Mouse (Mus musculus) kidney, postnatal 4 days (tissue): Measurements from ENCODE around the gene Glrx5.

ENCODE experiments used
- DNase-seq, 2 experiments: peaks; one replicate each; pipeline ENCODE4 v3.0.0; 2021; ENCODE audit warnings: mixed read lengths in 2 of 2

Gene Glrx5

GRCm38 (mm10) chr12:105004956-105005714 is 27.4 kb upstream of the Glrx5 start:
- no peak for DNase-seq

DNA sequence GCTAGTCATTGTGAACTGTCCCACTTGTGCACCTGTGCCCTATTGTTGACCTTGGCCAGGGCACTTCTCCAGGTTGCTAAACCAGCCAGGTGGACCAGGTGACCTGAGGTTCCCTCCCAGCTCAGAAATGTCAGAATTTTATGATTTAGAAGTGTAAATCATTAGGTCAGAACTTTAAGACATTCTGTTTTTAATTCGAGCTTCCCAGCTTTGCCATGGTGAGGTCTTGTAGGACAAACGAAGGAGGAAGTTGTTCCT is 26.8 kb upstream of the Glrx5 start:
- no peak for DNase-seq

DNA sequence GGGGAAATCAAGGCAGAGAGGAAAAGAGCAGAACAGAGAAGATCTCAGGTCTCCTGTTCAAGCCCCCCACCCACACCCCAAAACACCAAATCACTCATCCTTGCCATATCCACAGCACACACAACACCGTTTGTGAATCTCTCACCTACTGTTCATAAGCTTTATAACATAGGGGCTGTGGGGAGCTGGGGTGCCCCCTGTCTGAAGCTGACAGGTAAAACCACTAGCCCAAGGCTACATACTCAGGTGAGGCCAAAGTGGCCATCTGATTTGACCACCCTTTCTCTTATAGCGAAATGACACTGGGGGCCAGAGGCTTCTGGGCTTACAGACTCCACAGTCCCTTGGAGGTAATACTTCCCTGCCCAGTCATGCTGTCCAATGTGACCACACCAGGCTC is 24.3 kb upstream of the Glrx5 start:
- DNase-seq = no peak

DNA sequence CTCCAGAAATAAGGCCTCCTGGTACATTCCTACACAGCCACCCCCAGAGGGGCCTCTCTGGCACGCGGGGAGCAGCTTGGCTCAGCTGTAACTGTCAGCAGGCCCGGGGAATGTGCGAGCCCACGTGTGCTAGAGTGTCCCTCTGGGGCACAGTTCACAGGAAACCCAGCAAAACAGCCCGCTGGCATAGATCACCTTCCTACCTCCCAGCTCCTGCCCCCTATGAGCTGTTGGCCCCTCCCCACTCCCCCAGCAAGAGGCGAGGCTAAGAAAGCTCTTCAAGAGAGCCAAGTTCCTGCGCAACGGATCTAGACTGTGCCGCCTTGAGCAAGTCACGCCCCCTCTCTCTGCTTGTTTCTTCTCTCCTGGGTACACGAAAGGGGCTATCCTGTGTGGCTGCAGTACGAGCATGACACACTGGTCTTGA is 23.7 kb upstream of the Glrx5 start:
- peak; percentile 67 to 81 for DNase-seq

GRCm38 (mm10) chr12:105009370-105010212 is 22.9 kb upstream of the Glrx5 start, which contains the start of gene Syne3:
Gene Syne3 (minus strand): TSS chr12:105009809.
- DNase-seq = peak; percentile 82 to 89

DNA sequence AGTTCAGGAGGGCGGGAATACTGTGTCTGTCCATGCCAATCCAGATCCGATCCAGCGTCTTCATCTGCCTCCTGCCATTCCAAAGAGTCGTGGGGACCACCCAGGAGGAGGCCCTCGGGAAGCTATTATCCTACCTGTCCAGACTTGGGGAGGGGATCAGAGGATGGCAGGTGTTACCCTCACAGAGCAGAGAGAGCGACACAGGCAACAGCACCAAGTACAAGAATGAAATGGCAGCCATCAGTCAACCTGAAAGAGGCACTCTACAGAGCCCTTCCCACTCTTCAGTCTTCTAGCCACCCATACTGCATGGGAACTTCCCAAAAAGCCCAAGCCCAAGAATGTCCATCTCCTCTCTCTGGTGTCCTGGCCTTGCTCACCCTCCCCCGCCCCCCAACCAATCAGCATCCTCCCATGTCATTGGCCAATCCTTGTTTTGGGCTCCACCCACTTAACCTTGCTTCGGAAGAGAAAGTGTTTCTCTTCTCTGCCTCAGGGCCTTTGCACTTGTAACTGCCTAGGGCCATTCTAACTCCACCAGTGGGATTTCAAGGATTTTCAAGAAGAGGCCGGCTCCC is 22.2 kb upstream of the Glrx5 start:
- no peak for DNase-seq

- DNase-seq = no peak
Observed at GRCm38 (mm10) chr12:105011589-105011988, 20.9 kb upstream of the Glrx5 start.

DNA sequence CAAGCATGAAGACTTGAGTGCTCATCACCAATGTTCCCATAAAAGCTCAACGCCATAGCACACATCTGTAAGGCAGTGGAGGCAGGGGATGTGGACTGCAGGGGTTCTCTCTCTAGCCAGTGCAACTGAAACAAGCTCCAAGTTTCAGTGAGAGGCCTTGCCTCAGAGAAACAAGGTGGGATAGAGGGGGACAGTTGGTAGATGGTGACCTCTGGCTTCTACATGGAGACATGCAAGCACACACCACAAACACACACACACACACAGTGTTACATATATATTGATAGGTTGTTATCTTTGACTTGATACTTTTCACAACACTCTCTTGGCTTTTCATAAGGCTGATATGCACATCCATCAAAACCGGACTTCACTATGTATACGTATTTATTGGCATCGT is 20.2 kb upstream of the Glrx5 start:
- DNase-seq = no peak

GRCm38 (mm10) chr12:105013065-105013464 is 19.4 kb upstream of the Glrx5 start:
- peak; percentile 74 to 83 for DNase-seq

DNA sequence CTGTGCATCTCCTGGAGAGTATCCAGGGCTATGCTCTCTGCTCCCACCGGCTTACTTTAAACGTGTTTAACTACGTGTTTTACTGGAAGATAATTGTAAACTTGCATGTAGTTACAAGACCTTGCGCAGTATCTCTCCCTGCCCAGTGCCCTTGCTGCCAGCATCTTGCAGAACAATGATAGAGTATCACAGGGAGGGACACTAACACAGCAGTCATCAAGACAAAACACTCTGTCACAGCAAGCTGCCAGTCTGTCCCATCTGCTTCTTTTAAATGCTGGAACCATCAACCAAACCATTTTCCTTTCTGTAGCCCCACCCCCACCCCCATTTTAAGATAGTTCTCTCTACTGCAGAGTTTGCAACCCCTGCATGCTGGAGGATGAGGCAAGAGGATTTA is 16.3 kb upstream of the Glrx5 start:
- no peak for DNase-seq

DNA sequence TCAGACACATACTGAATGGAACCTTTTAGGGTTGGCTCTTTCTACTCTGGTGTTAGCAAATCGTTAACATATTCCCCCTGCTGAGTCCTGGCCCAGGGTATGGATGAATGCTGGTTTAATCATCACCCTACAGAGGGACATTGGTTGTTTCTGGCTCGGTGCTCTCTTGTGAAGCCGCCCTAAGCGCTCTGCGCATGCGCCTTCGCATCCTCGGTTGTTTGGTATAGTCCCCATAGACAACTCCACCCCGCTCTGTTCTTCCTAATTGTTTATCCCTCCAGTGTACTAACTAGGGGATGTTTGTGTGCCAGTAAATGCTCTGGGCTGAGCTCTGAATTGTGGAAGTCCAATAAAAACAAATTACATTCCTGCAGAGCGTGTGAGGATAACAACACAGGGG is 15.8 kb upstream of the Glrx5 start:
- peak; percentile 74 to 86 for DNase-seq

- DNase-seq = peak in 1 of 2 experiments; percentile 37
Observed at GRCm38 (mm10) chr12:105019359-105020219, 12.9 kb upstream of the Glrx5 start.

DNA sequence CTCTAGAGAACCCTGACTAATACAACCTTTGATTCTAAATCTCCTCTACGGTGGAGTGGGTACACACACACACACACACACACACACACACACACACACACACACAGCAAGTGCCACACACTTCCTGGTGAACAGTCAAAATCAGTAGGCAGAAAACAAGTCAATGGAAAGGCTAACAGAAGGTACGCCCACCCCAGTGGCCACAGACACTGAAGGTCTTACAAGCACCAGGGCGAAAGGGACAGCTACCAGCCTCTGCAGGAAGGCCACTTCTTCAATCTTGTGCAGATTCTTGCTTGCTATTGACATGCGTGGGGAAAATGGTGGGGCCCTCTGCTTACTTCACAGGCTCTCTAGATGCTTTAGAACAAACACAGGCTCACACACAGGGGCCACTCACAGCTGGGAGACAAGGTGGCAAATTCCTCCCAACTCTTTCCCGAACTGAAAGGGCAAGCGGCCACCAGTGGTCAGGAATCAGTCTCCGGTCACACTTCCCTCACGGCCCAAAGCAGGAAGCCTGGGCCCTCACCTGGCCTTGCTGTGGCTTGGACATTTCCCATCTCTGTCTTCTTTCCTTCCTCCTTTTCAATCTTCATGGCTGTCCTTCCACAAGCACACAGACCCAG is 10.9 kb upstream of the Glrx5 start:
- no peak for DNase-seq

DNA sequence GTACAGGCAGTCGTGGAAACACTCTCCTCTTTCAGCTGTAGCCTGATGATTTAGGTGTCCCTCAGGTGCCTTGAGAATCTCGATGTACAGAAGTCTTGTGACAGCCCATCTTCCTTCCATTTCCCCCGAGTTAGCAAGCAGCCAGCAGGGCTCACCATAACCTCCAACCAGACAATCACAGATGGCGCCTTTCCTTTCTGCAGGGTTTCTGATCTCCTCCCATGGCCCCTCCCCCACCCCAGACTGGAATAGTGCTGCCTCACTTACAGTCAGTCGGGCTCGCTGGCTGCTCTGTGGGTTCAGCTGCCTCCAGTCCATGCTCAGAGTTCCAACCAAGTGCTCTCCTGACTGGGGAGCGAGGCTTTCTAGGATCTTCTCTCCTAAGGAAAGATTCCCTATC is 10.3 kb upstream of the Glrx5 start:
- peak; percentile 54 to 64 for DNase-seq

- DNase-seq = no peak
Observed at GRCm38 (mm10) chr12:105022776-105023175, 9.7 kb upstream of the Glrx5 start.

- DNase-seq = peak; percentile 83 to 86
Observed at GRCm38 (mm10) chr12:105025271-105025946, 7.1 kb upstream of the Glrx5 start.

GRCm38 (mm10) chr12:105025947-105026586 is 6.4 kb upstream of the Glrx5 start:
- no peak for DNase-seq

- DNase-seq = peak; percentile 87 to 90
Observed at GRCm38 (mm10) chr12:105027323-105027991, 5.0 kb upstream of the Glrx5 start.

DNA sequence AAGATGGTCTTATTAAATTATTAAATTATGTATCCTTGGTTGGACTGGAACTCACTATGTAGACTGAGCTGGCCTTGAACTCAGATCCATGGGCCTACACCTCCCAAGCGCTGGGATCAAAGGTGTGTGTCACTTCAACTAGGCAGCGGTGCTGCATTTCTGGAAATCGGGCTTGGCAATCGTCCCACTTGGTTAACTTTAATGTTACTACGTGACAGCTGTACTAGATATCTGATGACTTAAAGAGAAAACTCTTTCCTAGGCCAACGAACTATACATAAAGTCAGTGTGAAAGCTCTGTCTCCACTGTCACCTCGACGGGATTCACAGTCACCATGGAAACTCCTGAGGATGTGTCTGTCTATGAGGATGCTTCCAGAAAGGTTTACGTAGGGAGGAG is 2.6 kb upstream of the Glrx5 start:
- DNase-seq = no peak
